Mouse (Mus musculus) neural tube, embryonic 14.5 days (tissue): ENCODE results near the gene Ssr1. TPM values are rescaled to one million over a fixed set of nuclear protein-coding genes. Genes with fewer than 3 reads are reported as not detected.

Experiments used
- ATAC-seq: fragments of 200-750 bp; cut with Nextera tagmentation; 2 replicates; pipeline ENCODE4 v1.8.0; 2017; ENCODE audit warnings: low read depth, mild to moderate bottlenecking, moderate TSS enrichment, moderate library complexity
- H3K27ac ChIP-seq: fragments of 300-500 bp; sonication (generic); 2 replicates; pipeline ENCODE4 v1.5.1; 2014; ENCODE audit warnings: low read depth, mild to moderate bottlenecking, control low read depth, low read length, moderate library complexity, mixed read lengths
- H3K27me3 ChIP-seq: fragments of 300-500 bp; sonication (generic); 2 replicates; pipeline ENCODE4 v1.6.1; 2014; ENCODE audit warnings: low read length; ENCODE audit not compliant: control insufficient read depth, insufficient read depth
- H3K36me3 ChIP-seq: fragments of 300-500 bp; sonication (generic); 2 replicates; pipeline ENCODE4 v1.6.1; 2014; ENCODE audit warnings: low read length, mixed read lengths; ENCODE audit not compliant: control insufficient read depth, insufficient read depth
- H3K4me1 ChIP-seq: fragments of 300-500 bp; sonication (generic); 2 replicates; pipeline ENCODE4 v1.6.1; 2014; ENCODE audit warnings: low read length; ENCODE audit not compliant: control insufficient read depth, insufficient read depth
- H3K4me2 ChIP-seq: fragments of 300-500 bp; sonication (generic); 2 replicates; pipeline ENCODE4 v1.6.1; 2014; ENCODE audit warnings: mild to moderate bottlenecking, low read depth, low read length, control low read depth
- H3K4me3 ChIP-seq: fragments of 300-500 bp; sonication (generic); 2 replicates; pipeline ENCODE4 v1.5.1; 2014; ENCODE audit warnings: low read depth, low read length, control low read depth, mixed read lengths
- H3K9ac ChIP-seq: fragments of 300-500 bp; sonication (generic); replicated peaks from 2 replicates; pipeline ENCODE4 v1.6.1; 2014; ENCODE audit warnings: low read depth, mild to moderate bottlenecking, control low read depth, low read length, mixed read lengths
- H3K9me3 ChIP-seq: fragments of 300-500 bp; sonication (generic); 2 replicates; pipeline ENCODE4 v1.6.1; 2016; ENCODE audit warnings: low read length; ENCODE audit not compliant: control insufficient read depth
- WGBS: fragments of 180-500 bp; shearing (Covaris S2); extraction: QIAGEN DNeasy Blood & Tissue Kit; methylation state at CpG from one replicate; pipeline ENCODE4 v1.1.7; 2014; 5-methylcytosine and 5-hydroxymethylcytosine counted together
- polyA plus RNA-seq: library from polyadenylated mRNA; unstranded; fragments of >200 nt; fragmentation: Nextera tagmentation; extraction: Ambion mirVana; gene quantifications from 2 replicates; pipeline ENCODE4 v1.2.1, GENCODE M21; 2014

Ssr1 gene
- polyA plus RNA-seq, 1 experiment from 2014 or later: 53.0 TPM

- no peak for ATAC-seq
- Histone ChIP-seq H3K36me3 (no peaks in the 10 kb centered on the region), H3K9me3 (no peaks in the 10 kb centered on the region), H3K27me3 (no peaks in the 10 kb centered on the region), H3K27ac (no peak overlapping the region), H3K4me1 (no peaks in the 10 kb centered on the region), H3K4me2 (no peak overlapping the region), H3K4me3 (no peak overlapping the region), H3K9ac (no peak overlapping the region)
- whole genome bisulfite sequencing: 85% methylated on average over 3 of the region's 3 CpGs
Measured at GRCm38 (mm10) chr13:37919711-37920277, 74.2 kb downstream of the Ssr1 start.

GRCm38 (mm10) chr13:37918336-37919261, 75.4 kb downstream of the Ssr1 start:
- Histone ChIP-seq H3K9me3 (no peaks in the 10 kb centered on the region), H3K27ac (no peak overlapping the region), H3K36me3 (no peaks in the 10 kb centered on the region), H3K4me2 (no peak overlapping the region), H3K9ac (no peak overlapping the region), H3K27me3 (no peaks in the 10 kb centered on the region), H3K4me1 (no peaks in the 10 kb centered on the region), H3K4me3 (no peak overlapping the region)
- ATAC-seq: no peak
- 87% methylated on average over 15 of the region's 15 CpGs for WGBS

Other genes with a start within 250 kb of the Ssr1 start
- 2.9 and 3.0 TPM in 2 replicates for gene Rreb1, start 215.8 kb downstream of the Ssr1 start, polyA plus RNA-seq
- gene Riok1, start 42.8 kb upstream of the Ssr1 start, polyA plus RNA-seq: 54.0 and 57.5 TPM in 2 replicates
- gene Cage1, start 42.9 kb upstream of the Ssr1 start, polyA plus RNA-seq: 2.0 and 2.7 TPM in 2 replicates
- 0.08 and 0.15 TPM in 2 replicates for gene Dsp, start 157.1 kb upstream of the Ssr1 start, polyA plus RNA-seq
- gene Snrnp48, start 210.7 kb upstream of the Ssr1 start, polyA plus RNA-seq: 32.9 and 34.5 TPM in 2 replicates